Mouse (Mus musculus) brain, embryonic 14.5 days (tissue): ENCODE data around the gene B4galt3. TPM values are rescaled to one million over a fixed set of nuclear protein-coding genes. Genes with fewer than 3 reads are reported as not detected.

Experiments
- DNase-seq: peaks from one replicate; pipeline ENCODE4 v3.0.0-alpha.2; 2011; ENCODE audit warnings: low read depth
- CTCF ChIP-seq: fragments of 200-500 bp; IDR thresholded peaks from 2 replicates; pipeline ENCODE4 v1.5.1; 2012; ENCODE audit warnings: inconsistent platforms, mild to moderate bottlenecking, moderate library complexity, borderline replicate concordance; ENCODE audit not compliant: insufficient read depth, insufficient read length; ENCODE audit errors: extremely low read depth
- POLR2A ChIP-seq: fragments of 200-500 bp; IDR thresholded peaks from 2 replicates; pipeline ENCODE4 v1.6.1; 2012; ENCODE audit warnings: mild to moderate bottlenecking, inconsistent platforms, borderline replicate concordance; ENCODE audit not compliant: poor library complexity, insufficient read depth, insufficient read length, severe bottlenecking; ENCODE audit errors: extremely low read depth
- polyA plus RNA-seq: library from polyadenylated mRNA; depleted of rRNA; stranded (reverse); fragments of >200 nt; gene quantifications from 2 replicates; pipeline ENCODE4 v1.2.3, GENCODE M21; 2012

B4galt3 gene
- polyA plus RNA-seq, 1 experiment = 101 TPM

DNA sequence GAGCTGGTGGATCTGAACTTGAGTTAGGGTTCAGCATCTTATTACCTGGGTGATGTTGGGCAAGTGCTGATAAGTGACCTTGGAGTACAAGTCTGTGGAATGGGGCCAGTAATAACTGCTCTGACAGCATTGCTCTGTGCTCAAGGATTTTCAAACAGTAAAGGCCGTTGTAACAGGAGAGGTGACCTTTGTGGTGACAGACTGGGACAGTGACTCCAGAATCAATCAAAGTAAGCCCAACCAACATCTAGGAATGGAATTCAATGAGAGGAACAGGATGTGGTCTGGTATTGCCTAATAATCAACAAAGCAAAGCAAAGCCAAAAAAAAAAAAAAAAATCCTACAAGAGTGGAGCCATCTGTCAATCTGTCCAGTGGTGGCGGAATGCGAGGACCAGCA, 9.8 kb upstream of the B4galt3 start:
- no peak for DNase-seq
- no peak for TF ChIP-seq POLR2A
- no peak for TF ChIP-seq CTCF

- TF ChIP-seq CTCF (no peak), POLR2A (no peak)
Measured at GRCm38 (mm10) chr1:171262594-171263130, 7.5 kb upstream of the B4galt3 start.

GRCm38 (mm10) chr1:171263185-171263611, 6.9 kb upstream of the B4galt3 start:
- TF ChIP-seq POLR2A (no peak), CTCF (no peak)

More at GRCm38 (mm10) chr1:171262594-171263130, 7.5 kb upstream of the B4galt3 start:
- peak; percentile 94 for DNase-seq

GRCm38 (mm10) chr1:171263666-171264461, 6.3 kb upstream of the B4galt3 start:
- TF ChIP-seq POLR2A = no peak
- TF ChIP-seq CTCF = no peak
- no peak for DNase-seq

More at GRCm38 (mm10) chr1:171263185-171263611, 6.9 kb upstream of the B4galt3 start:
- peak; percentile 96 for DNase-seq

DNA sequence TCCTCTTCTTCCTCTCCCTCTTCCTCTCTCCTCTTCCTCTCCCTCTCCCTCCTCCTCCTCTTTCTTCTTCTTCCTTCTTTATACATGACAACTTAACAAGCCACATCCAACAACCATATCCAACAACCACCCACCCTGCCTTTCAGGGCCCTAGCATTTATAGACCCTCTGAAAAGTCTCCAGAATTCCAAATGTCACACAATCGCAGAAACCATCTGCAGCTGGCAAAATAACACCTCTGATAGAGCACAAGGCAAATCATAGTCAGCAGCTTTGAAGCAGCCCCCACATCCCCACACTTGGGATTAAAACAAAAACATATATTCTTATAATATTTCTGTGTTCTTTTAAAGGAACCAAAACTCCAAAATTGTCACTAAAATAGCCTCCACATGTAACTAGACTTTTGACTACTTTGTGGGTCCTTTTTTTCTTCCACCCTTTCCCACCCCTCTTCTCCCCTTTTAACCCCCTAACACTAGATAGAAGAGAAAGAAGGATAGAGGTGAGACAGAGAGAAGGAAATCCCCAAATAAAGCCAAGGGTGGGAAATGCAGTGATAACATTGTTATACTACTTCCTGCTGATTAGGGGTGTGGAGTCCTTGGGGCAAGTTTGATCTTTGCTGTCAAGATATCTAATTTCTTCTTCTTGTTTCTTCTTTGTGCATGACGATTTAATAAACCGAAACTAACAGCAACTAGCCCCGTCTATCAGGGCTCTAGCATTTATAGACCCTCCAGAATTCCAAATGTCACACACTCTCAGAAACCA, 4.0 kb upstream of the B4galt3 start:
- TF ChIP-seq CTCF (no peak), POLR2A (no peak)
- no peak for DNase-seq

DNA sequence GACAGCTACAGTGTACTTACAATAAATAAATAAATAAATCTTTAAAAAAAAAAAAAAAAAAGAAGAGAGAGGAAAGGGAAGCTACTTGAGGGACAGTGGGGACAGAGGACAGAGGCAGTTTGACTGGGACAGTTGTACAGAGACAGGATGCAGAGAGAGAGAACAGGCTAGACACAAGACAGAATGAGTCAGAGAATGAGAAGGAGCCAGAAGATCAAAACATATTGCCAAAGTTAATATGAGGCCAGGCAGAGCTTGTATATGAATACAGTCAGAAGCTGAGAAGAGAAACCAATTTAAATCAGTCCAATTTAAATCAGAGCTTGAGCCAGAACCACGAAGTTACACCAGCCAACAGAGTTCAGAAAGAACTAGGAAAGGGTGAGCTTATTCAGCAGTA, 1.8 kb upstream of the B4galt3 start:
- TF ChIP-seq POLR2A = no peak
- TF ChIP-seq CTCF = no peak
- DNase-seq = no peak

DNA sequence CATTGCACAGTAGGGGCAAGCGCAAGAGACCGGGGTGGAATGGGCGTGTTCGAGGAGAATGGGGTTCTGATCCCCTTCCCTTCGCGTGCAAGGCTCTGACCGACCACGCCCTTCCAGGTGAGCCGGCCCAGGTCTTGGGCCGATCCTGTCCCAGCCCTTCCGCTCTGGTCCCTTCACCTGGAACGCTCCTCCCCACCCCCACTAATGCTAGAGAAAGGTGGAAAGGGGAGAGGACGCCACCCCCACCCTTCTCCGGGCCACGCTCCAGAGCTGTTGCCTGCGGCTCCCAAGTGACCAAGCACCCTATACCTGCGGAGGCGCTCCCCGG, 409 bp downstream of the B4galt3 start:
- DNase-seq = no peak
- no peak for TF ChIP-seq CTCF
- TF ChIP-seq POLR2A = no peak

DNA sequence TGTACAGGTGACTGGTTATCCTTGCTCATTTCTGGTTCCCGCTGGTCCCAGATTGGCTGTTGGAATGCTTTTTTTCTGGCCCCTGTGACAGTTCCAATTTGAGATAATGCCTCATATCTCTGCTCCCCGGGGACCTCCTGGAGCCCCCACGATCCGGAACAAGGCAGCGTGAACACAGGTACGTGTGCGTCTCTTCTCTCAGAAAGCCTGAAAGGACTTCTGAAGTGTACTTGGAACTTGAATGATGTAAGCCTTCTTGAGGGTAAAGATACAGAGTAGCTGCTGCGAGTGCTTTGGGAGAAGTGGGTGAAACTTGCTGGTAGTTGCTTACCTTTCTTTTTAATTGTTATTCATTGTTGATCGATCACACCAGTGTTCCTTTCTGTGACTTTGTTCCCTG, 1.1 kb downstream of the B4galt3 start:
- no peak for TF ChIP-seq POLR2A
- no peak for TF ChIP-seq CTCF
- DNase-seq = no peak

DNA sequence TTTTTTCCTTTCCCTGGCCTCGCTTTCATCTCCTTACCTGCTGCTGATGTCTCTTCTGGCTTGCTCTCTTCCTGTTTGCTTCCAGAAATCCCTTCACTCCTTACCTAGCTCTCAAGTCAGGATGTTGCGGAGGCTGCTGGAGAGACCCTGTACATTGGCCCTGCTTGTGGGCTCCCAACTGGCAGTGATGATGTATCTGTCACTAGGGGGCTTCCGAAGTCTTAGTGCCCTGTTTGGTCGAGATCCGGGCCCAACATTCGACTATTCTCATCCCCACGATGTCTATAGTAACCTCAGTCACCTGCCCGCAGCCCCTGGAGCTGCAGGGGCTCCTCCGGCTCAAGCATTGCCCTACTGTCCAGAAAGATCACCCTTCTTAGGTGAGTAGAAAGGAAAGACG, 1.5 kb downstream of the B4galt3 start:
- TF ChIP-seq POLR2A = no peak
- 0 out of 2 replicates have a peak, but pooled peaks have one; percentile 1 for TF ChIP-seq CTCF
- DNase-seq = no peak

- no peak for DNase-seq
- no peak for TF ChIP-seq POLR2A
- TF ChIP-seq CTCF = no peak
Measured at GRCm38 (mm10) chr1:171272086-171272485, 2.0 kb downstream of the B4galt3 start.

DNA sequence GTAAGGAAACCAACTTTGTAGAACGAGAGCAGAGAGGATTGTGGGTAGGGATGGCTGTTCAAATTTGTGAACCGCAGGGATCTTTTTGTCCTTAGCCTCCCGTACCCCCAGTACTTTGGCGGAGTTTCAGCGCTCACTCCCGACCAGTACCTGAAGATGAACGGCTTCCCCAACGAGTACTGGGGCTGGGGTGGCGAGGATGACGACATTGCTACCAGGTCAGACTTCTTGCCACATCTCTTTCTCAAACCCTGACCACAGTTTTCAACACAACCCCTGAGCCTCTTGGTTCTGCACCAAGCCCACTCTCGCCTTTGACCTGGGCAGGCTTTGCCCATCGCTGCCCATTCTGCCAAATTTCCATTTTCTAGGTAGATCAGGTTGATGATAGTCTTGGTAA, 4.0 kb downstream of the B4galt3 start:
- TF ChIP-seq CTCF (no peak), POLR2A (no peak)
- no peak for DNase-seq
